ENCODE assay signal across 7 mouse cellular contexts in the genomic region with DNA sequence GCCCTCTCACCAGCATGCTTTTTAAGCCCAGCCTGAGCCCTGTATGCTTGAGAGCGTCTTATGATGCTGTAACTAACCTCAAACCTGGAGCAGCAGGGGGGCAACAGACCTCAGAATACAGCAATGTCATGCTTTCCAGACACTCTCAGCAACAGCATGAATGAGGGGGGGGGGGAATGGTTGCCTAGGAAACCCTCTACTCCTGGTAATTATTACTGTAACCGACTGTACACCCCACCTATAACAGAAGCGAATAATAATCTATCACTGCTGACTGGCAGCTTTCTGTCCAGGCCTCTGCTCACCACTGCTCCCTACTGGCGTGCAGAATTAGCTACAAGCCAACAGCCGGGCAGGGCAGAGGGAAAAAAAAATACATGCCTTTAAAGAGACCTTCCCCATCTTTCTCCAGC.
DNase-seq lines count a peak whose midpoint lies in the region; ATAC-seq lines count a peak whose summit lies in the region.

No protein-coding gene starts in this region.

- no peak overlapping the region for H3K4me3 ChIP-seq in embryonic facial prominence, embryonic 14.5 days (ENCODE audit: low read depth, low read length)
- no peak overlapping the region for H3K4me3 ChIP-seq in midbrain, embryonic 16.5 days (ENCODE audit: low read depth, low read length)

- no peak overlapping the region for H3K4me2 ChIP-seq in embryonic facial prominence, embryonic 14.5 days (ENCODE audit: low read depth, low read length)
- no peak overlapping the region for H3K4me2 ChIP-seq in midbrain, embryonic 16.5 days (ENCODE audit: low read length)

- H3K27me3 ChIP-seq in embryonic facial prominence, embryonic 14.5 days (replicated peaks; ENCODE audit: control insufficient read depth, insufficient read depth, low read length): no peaks in the 10 kb centered on the region
- no peaks in the 10 kb centered on the region for H3K27me3 ChIP-seq in midbrain, embryonic 16.5 days (ENCODE audit: control insufficient read depth, insufficient read depth, low read depth, low read length)

- H3K36me3 ChIP-seq in embryonic facial prominence, embryonic 14.5 days (ENCODE audit: control insufficient read depth, insufficient read depth, low read length): peaks cover 4% of the 10 kb centered on the region; the same call in 1 of the 2 replicates
- no peaks in the 10 kb centered on the region for H3K36me3 ChIP-seq in midbrain, embryonic 16.5 days (ENCODE audit: control insufficient read depth, insufficient read depth, low read length)

- H3K9ac ChIP-seq in embryonic facial prominence, embryonic 14.5 days (ENCODE audit: low read depth, low read length): no peak overlapping the region
- H3K9ac ChIP-seq in midbrain, embryonic 16.5 days (ENCODE audit: low read depth, low read length): no peak overlapping the region

- 18% methylated on average over 5 of the region's 5 CpGs for WGBS in embryonic facial prominence, embryonic 14.5 days
- WGBS in midbrain, embryonic 16.5 days: 4% methylated on average over 5 of the region's 5 CpGs

- peak; percentile 14 for DNase-seq in ovary, postnatal 14 days (ENCODE audit: low spot score)
- no peak for DNase-seq in ovary, postnatal 10 days (ENCODE audit: low spot score)
- peak; percentile 60 for DNase-seq in brain, adult 2 months (ENCODE audit: low read depth, low spot score)
- peak; percentile 50 for DNase-seq in embryonic facial prominence, embryonic 14.5 days (ENCODE audit: low spot score)
- DNase-seq in layer of hippocampus, adult 9-10 months (ENCODE audit: low spot score): peak; percentile 9

- H3K4me1 ChIP-seq in embryonic facial prominence, embryonic 14.5 days (ENCODE audit: control insufficient read depth, insufficient read depth, low read length): peaks cover 12% of the 10 kb centered on the region
- peaks cover 10% of the 10 kb centered on the region for H3K4me1 ChIP-seq in midbrain, embryonic 16.5 days (ENCODE audit: control insufficient read depth, insufficient read depth, low read length)

- H3K9me3 ChIP-seq in embryonic facial prominence, embryonic 14.5 days (ENCODE audit: control insufficient read depth, low read length): no peaks in the 10 kb centered on the region
- no peaks in the 10 kb centered on the region for H3K9me3 ChIP-seq in midbrain, embryonic 16.5 days (replicated peaks; ENCODE audit: control insufficient read depth, low read length, poor library complexity, severe bottlenecking)

- no peak overlapping the region for H3K27ac ChIP-seq in embryonic facial prominence, embryonic 14.5 days (replicated peaks; ENCODE audit: low read depth, low read length)
- no peak overlapping the region for H3K27ac ChIP-seq in midbrain, embryonic 16.5 days (ENCODE audit: low read length)

- ATAC-seq in embryonic facial prominence, embryonic 14.5 days (ENCODE audit: low read depth): no peak
- peak; percentile 71 for ATAC-seq in midbrain, embryonic 16.5 days
- ATAC-seq in megakaryocyte, adult 5-6 weeks (ENCODE audit: poor library complexity, severe bottlenecking): no peak
